Mouse (Mus musculus): ENCODE results near the gene Ccdc170. TPM values are rescaled to one million over a fixed set of nuclear protein-coding genes. Genes with fewer than 3 reads are reported as not detected.
A peak's percentile ranks its signal among the peaks of the same experiment; 100 is the strongest.

Ccdc170 gene
- polyA plus RNA-seq, 1 experiment from 2014 or later = 0.27 TPM

DNA sequence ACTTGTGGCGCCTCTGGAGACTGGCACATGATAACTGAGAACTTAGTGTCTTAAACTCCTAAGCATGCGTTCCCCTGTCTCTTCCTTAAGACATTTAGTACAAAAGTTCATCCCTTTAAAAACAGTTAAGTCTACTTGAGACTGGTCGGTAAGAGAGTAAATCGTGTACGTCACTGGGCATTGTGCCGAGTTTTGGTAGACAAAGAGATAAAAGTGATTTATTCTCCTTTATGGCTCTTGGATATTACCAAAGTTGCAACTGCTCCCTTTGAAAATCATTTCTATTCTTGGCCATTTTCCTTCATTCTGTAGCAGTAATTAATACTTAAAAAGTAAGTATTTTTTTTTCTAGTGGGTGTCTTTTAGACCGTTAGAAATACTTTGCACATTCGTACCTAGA is 20.9 kb downstream of the Ccdc170 start:
- Histone ChIP-seq H3K27me3 (ENCODE audit: control insufficient read depth, insufficient read depth, low read length) (no peaks in the 10 kb centered on the region), H3K9ac (replicated peaks; ENCODE audit: low read depth, low read length) (no peak overlapping the region), H3K4me1 (ENCODE audit: control insufficient read depth, insufficient read depth, low read length) (no peaks in the 10 kb centered on the region), H3K36me3 (ENCODE audit: control insufficient read depth, insufficient read depth, low read length) (no peaks in the 10 kb centered on the region), H3K27ac (ENCODE audit: low read depth, low read length) (no peak overlapping the region), H3K4me3 (ENCODE audit: low read depth, low read length) (no peak overlapping the region), H3K4me2 (ENCODE audit: low read depth, low read length) (no peak overlapping the region), H3K9me3 (ENCODE audit: control insufficient read depth, low read length) (no peaks in the 10 kb centered on the region)
- 80% methylated on average over 8 of the region's 8 CpGs for WGBS
- no peak for ATAC-seq (ENCODE audit: low read depth)

DNA sequence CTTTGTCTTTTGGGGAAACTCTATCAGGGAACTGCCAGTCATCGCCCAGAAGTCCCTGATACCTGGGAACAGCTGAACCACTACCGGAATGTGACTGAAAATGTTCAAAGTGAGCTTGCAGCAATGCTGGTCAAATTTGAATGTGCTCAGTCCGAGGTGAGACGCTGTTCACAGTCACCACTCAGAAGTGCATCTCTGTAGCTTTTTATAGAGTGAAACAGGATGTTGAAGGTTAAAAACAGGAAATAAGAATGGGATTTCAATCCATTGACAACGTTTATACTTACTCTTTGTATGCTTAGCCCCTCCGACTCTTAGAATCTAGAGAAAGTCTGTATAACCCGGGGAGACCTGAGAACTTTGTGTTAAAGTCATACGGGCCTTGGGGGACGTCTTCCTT is 30.4 kb downstream of the Ccdc170 start:
- Histone ChIP-seq H3K27me3 (ENCODE audit: control insufficient read depth, insufficient read depth, low read length) (no peaks in the 10 kb centered on the region), H3K4me2 (ENCODE audit: low read depth, low read length) (no peak overlapping the region), H3K4me1 (ENCODE audit: control insufficient read depth, insufficient read depth, low read length) (no peaks in the 10 kb centered on the region), H3K27ac (ENCODE audit: low read depth, low read length) (no peak overlapping the region), H3K36me3 (ENCODE audit: control insufficient read depth, insufficient read depth, low read length) (no peaks in the 10 kb centered on the region), H3K9me3 (ENCODE audit: control insufficient read depth, low read length) (no peaks in the 10 kb centered on the region; the same call in 1 of the 2 replicates), H3K4me3 (ENCODE audit: low read depth, low read length) (no peak overlapping the region), H3K9ac (replicated peaks; ENCODE audit: low read depth, low read length) (no peak overlapping the region)
- no peak for ATAC-seq (ENCODE audit: low read depth)
- WGBS = 84% methylated on average over 9 of the region's 9 CpGs

DNA sequence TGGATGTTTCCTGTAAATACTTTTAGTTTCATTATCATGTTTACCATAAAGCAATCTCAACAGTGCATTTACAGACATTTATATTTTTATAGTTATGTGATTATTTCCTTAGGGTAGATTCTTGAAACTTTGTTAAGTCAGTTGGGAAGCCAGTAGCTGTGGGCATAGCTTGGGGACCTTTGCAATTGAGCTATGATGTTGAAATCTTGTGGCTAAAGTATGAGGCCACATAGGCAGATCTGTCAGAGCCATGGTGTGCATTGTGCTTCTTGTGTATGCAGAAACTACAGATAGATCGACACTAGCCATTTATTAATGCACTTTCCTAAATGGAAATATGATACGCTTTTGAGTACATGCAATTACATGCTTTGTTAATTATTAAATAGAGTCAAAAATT is 35.3 kb downstream of the Ccdc170 start:
- WGBS = 88% methylated on average over 2 of the region's 2 CpGs
- no peak for ATAC-seq (ENCODE audit: low read depth)
- no peaks in the 10 kb centered on the region for H3K27me3 ChIP-seq (ENCODE audit: control insufficient read depth, insufficient read depth, low read length)
- H3K9ac ChIP-seq (replicated peaks; ENCODE audit: low read depth, low read length) = no peak overlapping the region
- H3K9me3 ChIP-seq (ENCODE audit: control insufficient read depth, low read length) = no peaks in the 10 kb centered on the region; the same call in 1 of the 2 replicates
- no peak overlapping the region for H3K27ac ChIP-seq (ENCODE audit: low read depth, low read length)
- H3K4me2 ChIP-seq (ENCODE audit: low read depth, low read length) = no peak overlapping the region
- H3K4me1 ChIP-seq (ENCODE audit: control insufficient read depth, insufficient read depth, low read length) = no peaks in the 10 kb centered on the region
- H3K36me3 ChIP-seq (ENCODE audit: control insufficient read depth, insufficient read depth, low read length) = no peaks in the 10 kb centered on the region
- no peak overlapping the region for H3K4me3 ChIP-seq (ENCODE audit: low read depth, low read length)

DNA sequence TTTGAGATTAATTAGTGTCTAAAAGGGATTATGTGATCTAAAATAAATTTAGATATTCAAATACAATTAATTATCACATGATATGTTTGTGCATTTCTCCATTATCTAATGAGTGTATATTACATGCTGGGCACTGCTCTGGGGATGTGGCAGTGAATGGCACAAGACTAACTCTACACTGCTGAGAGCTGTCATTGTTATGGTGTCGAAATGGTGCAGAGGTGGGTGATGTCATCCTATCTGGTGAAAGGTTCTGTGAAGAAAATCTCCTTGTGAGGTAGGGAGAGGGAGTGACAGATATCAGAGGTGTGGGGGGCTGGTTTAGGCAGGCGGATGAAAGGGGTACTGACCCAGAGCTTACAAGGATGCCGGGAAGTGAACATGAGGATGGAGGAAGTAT is 37.3 kb downstream of the Ccdc170 start:
- no peaks in the 10 kb centered on the region for H3K27me3 ChIP-seq (ENCODE audit: control insufficient read depth, insufficient read depth, low read length)
- H3K4me1 ChIP-seq (ENCODE audit: control insufficient read depth, insufficient read depth, low read length) = no peaks in the 10 kb centered on the region
- no peak overlapping the region for H3K9ac ChIP-seq (replicated peaks; ENCODE audit: low read depth, low read length)
- no peak for ATAC-seq (ENCODE audit: low read depth)
- WGBS = 83% methylated on average over 3 of the region's 3 CpGs
- H3K9me3 ChIP-seq (ENCODE audit: control insufficient read depth, low read length) = no peaks in the 10 kb centered on the region; the same call in 1 of the 2 replicates
- H3K4me3 ChIP-seq (ENCODE audit: low read depth, low read length) = no peak overlapping the region
- no peaks in the 10 kb centered on the region for H3K36me3 ChIP-seq (ENCODE audit: control insufficient read depth, insufficient read depth, low read length)
- H3K27ac ChIP-seq (ENCODE audit: low read depth, low read length) = no peak overlapping the region
- no peak overlapping the region for H3K4me2 ChIP-seq (ENCODE audit: low read depth, low read length)

DNA sequence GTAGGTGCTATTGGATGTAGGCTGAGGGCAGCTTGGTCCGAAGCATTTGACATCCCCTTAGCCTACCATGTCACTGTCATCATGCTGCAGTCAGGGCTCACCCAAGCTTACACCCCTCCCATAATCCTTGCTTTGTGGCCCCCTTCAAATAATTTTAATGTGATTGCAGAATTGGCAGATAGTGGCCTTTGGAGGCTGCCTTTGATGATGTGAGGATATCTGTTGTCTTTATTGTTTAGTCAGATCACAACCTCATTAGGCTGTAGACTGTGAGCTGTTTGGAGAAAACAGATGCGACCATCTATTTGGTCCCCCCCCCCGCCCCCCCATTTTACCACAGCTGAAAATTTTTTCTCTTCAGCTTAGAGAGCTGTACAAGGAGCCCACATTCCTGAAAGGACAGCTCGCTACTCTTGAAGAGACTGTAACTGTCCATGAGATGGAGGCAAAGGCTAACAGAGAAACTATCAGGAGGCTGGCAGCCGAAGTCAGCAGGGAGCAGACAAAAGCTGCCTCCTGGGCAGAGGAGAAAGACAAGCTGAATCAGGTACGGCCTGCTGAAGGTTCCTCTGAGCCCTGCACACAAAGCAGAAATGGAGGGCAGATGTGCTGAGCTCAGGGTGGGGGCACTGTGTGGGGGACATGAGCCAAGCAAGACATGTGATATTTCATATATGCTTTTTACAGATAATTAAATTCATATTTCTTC is 38.2 kb downstream of the Ccdc170 start:
- H3K9me3 ChIP-seq (ENCODE audit: control insufficient read depth, low read length) = no peaks in the 10 kb centered on the region
- H3K4me1 ChIP-seq (ENCODE audit: control insufficient read depth, insufficient read depth, low read length) = no peaks in the 10 kb centered on the region
- H3K9ac ChIP-seq (replicated peaks; ENCODE audit: low read depth, low read length) = no peak overlapping the region
- ATAC-seq (ENCODE audit: low read depth) = peak; percentile 70; the same call in 1 of the 2 replicates
- no peaks in the 10 kb centered on the region for H3K36me3 ChIP-seq (ENCODE audit: control insufficient read depth, insufficient read depth, low read length)
- no peak overlapping the region for H3K4me3 ChIP-seq (ENCODE audit: low read depth, low read length)
- H3K27me3 ChIP-seq (ENCODE audit: control insufficient read depth, insufficient read depth, low read length) = no peaks in the 10 kb centered on the region
- no peak overlapping the region for H3K27ac ChIP-seq (ENCODE audit: low read depth, low read length)
- no peak overlapping the region for H3K4me2 ChIP-seq (ENCODE audit: low read depth, low read length)
- WGBS = 47% methylated on average over 6 of the region's 6 CpGs

DNA sequence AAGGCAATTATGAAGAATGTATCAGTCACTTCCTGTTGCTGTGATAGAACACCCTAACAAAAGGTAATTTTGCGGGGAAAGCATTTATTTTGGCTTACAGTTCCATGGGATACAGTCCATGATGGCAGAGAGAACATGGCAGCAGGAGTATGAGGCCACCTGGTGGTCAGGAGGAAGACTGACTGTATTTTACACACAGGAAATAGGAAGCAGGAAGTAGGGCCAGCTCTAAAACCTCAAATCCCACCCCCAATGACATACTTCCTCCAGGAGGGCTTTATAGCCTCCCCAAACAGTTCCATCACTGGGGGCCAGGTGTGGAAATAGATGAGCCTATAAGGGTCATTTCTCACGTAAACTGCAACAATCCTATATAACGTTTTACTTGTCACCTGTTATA is 39.8 kb downstream of the Ccdc170 start:
- Histone ChIP-seq H3K4me1 (ENCODE audit: control insufficient read depth, insufficient read depth, low read length) (no peaks in the 10 kb centered on the region), H3K27ac (ENCODE audit: low read depth, low read length) (no peak overlapping the region), H3K27me3 (ENCODE audit: control insufficient read depth, insufficient read depth, low read length) (no peaks in the 10 kb centered on the region), H3K36me3 (ENCODE audit: control insufficient read depth, insufficient read depth, low read length) (no peaks in the 10 kb centered on the region), H3K4me2 (ENCODE audit: low read depth, low read length) (no peak overlapping the region), H3K9me3 (ENCODE audit: control insufficient read depth, low read length) (no peaks in the 10 kb centered on the region), H3K9ac (replicated peaks; ENCODE audit: low read depth, low read length) (no peak overlapping the region), H3K4me3 (ENCODE audit: low read depth, low read length) (no peak overlapping the region)
- 97% methylated on average over 3 of the region's 3 CpGs for WGBS
- ATAC-seq (ENCODE audit: low read depth) = no peak

DNA sequence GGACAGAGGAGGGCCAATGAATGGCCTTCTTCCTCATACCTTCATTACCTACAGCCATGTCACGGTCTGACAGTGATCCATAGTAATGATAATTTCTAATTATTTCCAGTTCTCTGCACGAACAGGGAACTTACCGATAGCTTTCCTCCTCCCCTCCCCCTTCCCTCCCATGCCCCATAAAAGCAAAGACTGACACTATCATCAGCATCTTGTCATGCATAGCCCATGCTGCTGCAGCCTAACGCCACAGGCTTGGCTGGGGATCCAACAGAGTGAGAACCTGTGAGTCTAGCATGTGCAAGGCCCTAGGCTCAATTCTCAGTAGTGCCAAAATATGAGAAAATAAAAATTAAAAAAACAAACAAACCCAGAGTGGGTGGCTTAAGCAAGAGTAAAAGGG is 40.8 kb downstream of the Ccdc170 start:
- Histone ChIP-seq H3K9me3 (ENCODE audit: control insufficient read depth, low read length) (no peaks in the 10 kb centered on the region), H3K4me1 (ENCODE audit: control insufficient read depth, insufficient read depth, low read length) (no peaks in the 10 kb centered on the region), H3K27ac (ENCODE audit: low read depth, low read length) (no peak overlapping the region), H3K4me3 (ENCODE audit: low read depth, low read length) (no peak overlapping the region), H3K36me3 (ENCODE audit: control insufficient read depth, insufficient read depth, low read length) (no peaks in the 10 kb centered on the region), H3K9ac (replicated peaks; ENCODE audit: low read depth, low read length) (no peak overlapping the region), H3K27me3 (ENCODE audit: control insufficient read depth, insufficient read depth, low read length) (no peaks in the 10 kb centered on the region), H3K4me2 (ENCODE audit: low read depth, low read length) (no peak overlapping the region)
- 39% methylated on average over 4 of the region's 4 CpGs for WGBS
- ATAC-seq (ENCODE audit: low read depth) = no peak; the same call in 1 of the 2 replicates

DNA sequence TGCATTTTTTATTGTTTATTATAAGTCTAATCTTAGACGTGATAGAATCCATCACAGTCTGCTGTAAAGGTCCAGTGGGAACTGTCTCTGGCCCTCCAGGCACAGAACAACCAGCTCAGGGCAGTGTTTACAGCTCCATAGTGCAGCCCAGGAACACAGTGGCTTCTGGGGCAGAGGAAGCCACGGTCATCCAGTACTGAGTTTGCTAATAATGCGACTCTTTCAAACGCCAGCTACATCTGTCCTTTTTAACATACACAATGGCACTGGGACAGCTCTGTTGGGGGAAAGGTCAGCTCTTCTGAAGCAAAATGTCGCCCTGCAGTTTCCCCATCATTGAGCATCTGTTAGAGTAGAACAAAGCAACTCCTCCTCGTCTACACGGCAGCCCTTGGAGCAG is 45.7 kb downstream of the Ccdc170 start:
- Histone ChIP-seq H3K4me3 (ENCODE audit: low read depth, low read length) (no peak overlapping the region), H3K27me3 (ENCODE audit: control insufficient read depth, insufficient read depth, low read length) (no peaks in the 10 kb centered on the region), H3K36me3 (ENCODE audit: control insufficient read depth, insufficient read depth, low read length) (no peaks in the 10 kb centered on the region), H3K27ac (ENCODE audit: low read depth, low read length) (no peak overlapping the region), H3K4me2 (ENCODE audit: low read depth, low read length) (no peak overlapping the region), H3K9ac (replicated peaks; ENCODE audit: low read depth, low read length) (no peak overlapping the region), H3K9me3 (ENCODE audit: control insufficient read depth, low read length) (no peaks in the 10 kb centered on the region), H3K4me1 (ENCODE audit: control insufficient read depth, insufficient read depth, low read length) (no peaks in the 10 kb centered on the region)
- WGBS = 15% methylated on average over 7 of the region's 7 CpGs
- no peak for ATAC-seq (ENCODE audit: low read depth)

DNA sequence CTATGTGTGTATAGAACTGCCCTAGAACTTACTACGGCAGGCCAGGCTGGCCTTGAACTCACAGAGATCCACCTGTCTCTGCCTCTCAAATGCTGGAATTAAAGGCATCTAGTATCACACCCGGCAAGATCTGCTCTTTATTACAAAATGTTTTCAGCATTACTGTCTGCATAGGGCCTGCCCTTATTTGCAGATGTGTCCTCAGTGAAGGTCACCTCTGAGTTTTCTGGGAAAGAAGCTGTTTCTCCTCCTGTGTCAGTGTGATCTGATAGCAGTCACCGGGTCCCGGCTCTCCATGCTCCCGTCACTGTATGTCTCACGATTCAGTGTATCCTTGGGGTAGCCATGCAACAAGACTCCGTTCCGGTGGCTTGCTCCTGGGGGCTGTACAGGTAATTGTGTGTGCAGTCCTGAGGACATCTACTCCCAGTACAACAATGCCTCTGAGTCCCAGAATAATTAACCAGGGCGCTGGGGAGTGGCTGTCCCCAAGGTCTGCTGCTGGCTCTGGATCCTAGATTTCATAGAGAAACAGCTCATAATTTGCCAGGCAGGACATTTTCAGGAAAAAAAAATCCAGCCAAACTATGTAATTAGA is 48.4 kb downstream of the Ccdc170 start:
- Histone ChIP-seq H3K9ac (replicated peaks; ENCODE audit: low read depth, low read length) (no peak overlapping the region), H3K4me1 (ENCODE audit: control insufficient read depth, insufficient read depth, low read length) (no peaks in the 10 kb centered on the region), H3K9me3 (ENCODE audit: control insufficient read depth, low read length) (no peaks in the 10 kb centered on the region), H3K4me2 (ENCODE audit: low read depth, low read length) (no peak overlapping the region), H3K27me3 (ENCODE audit: control insufficient read depth, insufficient read depth, low read length) (no peaks in the 10 kb centered on the region), H3K4me3 (ENCODE audit: low read depth, low read length) (no peak overlapping the region), H3K36me3 (ENCODE audit: control insufficient read depth, insufficient read depth, low read length) (no peaks in the 10 kb centered on the region), H3K27ac (ENCODE audit: low read depth, low read length) (no peak overlapping the region)
- WGBS = 77% methylated on average over 9 of the region's 9 CpGs
- ATAC-seq (ENCODE audit: low read depth) = no peak
